Mouse (Mus musculus) brown adipose tissue, adult 24 weeks (tissue): ENCODE measurements around the gene Atxn7l1. TPM values are rescaled to one million over a fixed set of nuclear protein-coding genes. Genes with fewer than 3 reads are reported as not detected.
A peak's percentile ranks its signal among the peaks of the same experiment; 100 is the strongest.

ENCODE experiments used
- H3K27ac ChIP-seq: fragments of 200-500 bp; replicated peaks from 2 replicates; pipeline ENCODE4 v1.5.1; 2012; ENCODE audit warnings: low read depth, mild to moderate bottlenecking, low read length
- H3K4me1 ChIP-seq: fragments of 200-500 bp; 2 replicates; pipeline ENCODE4 v1.6.1; 2012; ENCODE audit warnings: low read length, mixed read lengths; ENCODE audit not compliant: control insufficient read depth, insufficient read depth, insufficient read length
- H3K4me3 ChIP-seq: fragments of 200-500 bp; 2 replicates; pipeline ENCODE4 v1.5.1; 2012; ENCODE audit warnings: low read depth, mild to moderate bottlenecking, low read length, moderate library complexity; ENCODE audit not compliant: insufficient read depth
- polyA plus RNA-seq: library from polyadenylated mRNA; stranded (reverse); fragments of >200 nt; gene quantifications from 2 replicates; pipeline ENCODE4 v1.2.4, GENCODE M21; 2012; ENCODE audit not compliant: missing spikeins, insufficient read depth, insufficient read length

Atxn7l1 gene
- polyA plus RNA-seq, 1 experiment: 22.9 TPM

- no peak overlapping the region for H3K27ac ChIP-seq
- no peak overlapping the region for H3K4me3 ChIP-seq
- peaks cover 2% of the 10 kb centered on the region; the same call in 1 of the 2 replicates for H3K4me1 ChIP-seq
These were observed 192.3 kb downstream of the Atxn7l1 start for GRCm38 (mm10) chr12:33339822-33340221.

GRCm38 (mm10) chr12:33340698-33341097 is 193.2 kb downstream of the Atxn7l1 start:
- Histone ChIP-seq H3K4me1 (peaks cover 2% of the 10 kb centered on the region; the same call in 1 of the 2 replicates), H3K4me3 (no peak overlapping the region), H3K27ac (no peak overlapping the region)

- Histone ChIP-seq H3K4me3 (no peak overlapping the region), H3K27ac (no peak overlapping the region), H3K4me1 (peaks cover 2% of the 10 kb centered on the region; the same call in 1 of the 2 replicates)
These were observed 193.9 kb downstream of the Atxn7l1 start for GRCm38 (mm10) chr12:33341351-33341892.

- H3K4me1 ChIP-seq: peaks cover 2% of the 10 kb centered on the region; the same call in 1 of the 2 replicates
- H3K27ac ChIP-seq: no peak overlapping the region
- H3K4me3 ChIP-seq: no peak overlapping the region
These were observed 197.7 kb downstream of the Atxn7l1 start for GRCm38 (mm10) chr12:33344970-33345772.

GRCm38 (mm10) chr12:33345773-33346435 is 198.4 kb downstream of the Atxn7l1 start:
- H3K27ac ChIP-seq: no peak overlapping the region
- no peak overlapping the region for H3K4me3 ChIP-seq
- peaks cover 2% of the 10 kb centered on the region; the same call in 1 of the 2 replicates for H3K4me1 ChIP-seq

GRCm38 (mm10) chr12:33352671-33353070 is 205.2 kb downstream of the Atxn7l1 start:
- no peak overlapping the region for H3K4me3 ChIP-seq
- H3K4me1 ChIP-seq: no peaks in the 10 kb centered on the region
- H3K27ac ChIP-seq: no peak overlapping the region

- H3K4me1 ChIP-seq: no peaks in the 10 kb centered on the region
- H3K27ac ChIP-seq: no peak overlapping the region
- H3K4me3 ChIP-seq: no peak overlapping the region
These were observed 210.9 kb downstream of the Atxn7l1 start for GRCm38 (mm10) chr12:33358345-33358744.

- H3K27ac ChIP-seq: no peak overlapping the region
- H3K4me3 ChIP-seq: no peak overlapping the region
- H3K4me1 ChIP-seq: no peaks in the 10 kb centered on the region
These were observed 211.7 kb downstream of the Atxn7l1 start for GRCm38 (mm10) chr12:33359209-33359608.

- Histone ChIP-seq H3K4me3 (no peak overlapping the region), H3K27ac (no peak overlapping the region), H3K4me1 (no peaks in the 10 kb centered on the region)
These were observed 212.5 kb downstream of the Atxn7l1 start for GRCm38 (mm10) chr12:33359878-33360482.

- Histone ChIP-seq H3K27ac (no peak overlapping the region), H3K4me1 (no peaks in the 10 kb centered on the region), H3K4me3 (no peak overlapping the region)
These were observed 213.2 kb downstream of the Atxn7l1 start for GRCm38 (mm10) chr12:33360729-33361128.

- H3K27ac ChIP-seq: no peak overlapping the region
- H3K4me1 ChIP-seq: peaks cover 3% of the 10 kb centered on the region; the same call in 1 of the 2 replicates
- H3K4me3 ChIP-seq: no peak overlapping the region
These were observed 217.0 kb downstream of the Atxn7l1 start for GRCm38 (mm10) chr12:33364511-33364910.

- Histone ChIP-seq H3K27ac (no peak overlapping the region), H3K4me3 (no peak overlapping the region), H3K4me1 (peaks cover 3% of the 10 kb centered on the region; the same call in 1 of the 2 replicates)
These were observed 217.6 kb downstream of the Atxn7l1 start for GRCm38 (mm10) chr12:33365133-33365532.

GRCm38 (mm10) chr12:33369555-33369954 is 222.1 kb downstream of the Atxn7l1 start:
- H3K27ac ChIP-seq: no peak overlapping the region
- H3K4me3 ChIP-seq: no peak overlapping the region
- H3K4me1 ChIP-seq: peaks cover 3% of the 10 kb centered on the region; the same call in 1 of the 2 replicates

GRCm38 (mm10) chr12:33379624-33380445 is 232.3 kb downstream of the Atxn7l1 start:
- Histone ChIP-seq H3K4me1 (no peaks in the 10 kb centered on the region), H3K4me3 (peak overlapping the region; percentile 48), H3K27ac (no peak overlapping the region)
